Mouse (Mus musculus) forebrain, embryonic 14.5 days (tissue): Measurements from ENCODE around the gene Slc28a3. TPM values are rescaled to one million over a fixed set of nuclear protein-coding genes. Genes with fewer than 3 reads are reported as not detected.

ENCODE experiments used
- ATAC-seq: fragments of 200-750 bp; cut with Nextera tagmentation; 2 replicates; pipeline ENCODE4 v1.8.0; 2017; ENCODE audit warnings: mild to moderate bottlenecking, moderate library complexity
- DNase-seq: peaks from one replicate; pipeline ENCODE4 v3.0.0-alpha.2; 2015; ENCODE audit warnings: low spot score
- H3K27ac ChIP-seq: fragments of 300-500 bp; sonication (generic); 2 replicates; pipeline ENCODE4 v1.5.1; 2014; ENCODE audit warnings: low read depth, mild to moderate bottlenecking, control low read depth, low read length, moderate library complexity
- H3K27me3 ChIP-seq: fragments of 300-500 bp; sonication (generic); replicated peaks from 2 replicates; pipeline ENCODE4 v1.6.1; 2014; ENCODE audit warnings: low read length, control low read depth, mixed read lengths; ENCODE audit not compliant: control insufficient read depth, insufficient read depth
- H3K36me3 ChIP-seq: fragments of 300-500 bp; sonication (generic); 2 replicates; pipeline ENCODE4 v1.6.1; 2014; ENCODE audit warnings: low read length, control low read depth; ENCODE audit not compliant: control insufficient read depth, insufficient read depth
- H3K4me1 ChIP-seq: fragments of 300-500 bp; sonication (generic); 2 replicates; pipeline ENCODE4 v1.6.1; 2014; ENCODE audit warnings: antibody characterized with exemption, low read length, control low read depth; ENCODE audit not compliant: control insufficient read depth, insufficient read depth
- H3K4me2 ChIP-seq: fragments of 300-500 bp; sonication (generic); 2 replicates; pipeline ENCODE4 v1.6.1; 2014; ENCODE audit warnings: mild to moderate bottlenecking, control low read depth, low read length
- H3K4me3 ChIP-seq: fragments of 300-500 bp; sonication (generic); 2 replicates; pipeline ENCODE4 v1.5.1; 2014; ENCODE audit warnings: low read depth, low read length, control low read depth
- H3K9ac ChIP-seq: fragments of 300-500 bp; sonication (generic); 2 replicates; pipeline ENCODE4 v1.6.1; 2014; ENCODE audit warnings: mild to moderate bottlenecking, low read length, control low read depth, moderate library complexity
- H3K9me3 ChIP-seq: fragments of 300-500 bp; sonication (generic); replicated peaks from 2 replicates; pipeline ENCODE4 v1.6.1; 2016; ENCODE audit warnings: low read length, control low read depth, mixed read lengths; ENCODE audit not compliant: control insufficient read depth
- WGBS: fragments of 180-500 bp; shearing (Covaris S2); extraction: QIAGEN DNeasy Blood & Tissue Kit; methylation state at CpG from one replicate; pipeline ENCODE4 v1.1.7; 2014; 5-methylcytosine and 5-hydroxymethylcytosine counted together
- polyA plus RNA-seq: library from polyadenylated mRNA; unstranded; fragments of >200 nt; fragmentation: Nextera tagmentation; extraction: Ambion mirVana; gene quantifications from 2 replicates; pipeline ENCODE4 v1.2.1, GENCODE M21; 2014

Gene Slc28a3
- polyA plus RNA-seq, 1 experiment from 2014 or later = not detected

- Histone ChIP-seq H3K27me3 (no peaks in the 10 kb centered on the region), H3K27ac (no peak overlapping the region), H3K9ac (no peak overlapping the region), H3K9me3 (no peaks in the 10 kb centered on the region), H3K4me2 (no peak overlapping the region), H3K4me3 (no peak overlapping the region), H3K36me3 (no peaks in the 10 kb centered on the region), H3K4me1 (no peaks in the 10 kb centered on the region)
- no peak for ATAC-seq
- WGBS = 95% methylated on average over 6 of the region's 6 CpGs
- no peak for DNase-seq
Observed at GRCm38 (mm10) chr13:58537232-58537915, 73.3 kb downstream of the Slc28a3 start.

- ATAC-seq = no peak
- no peak overlapping the region for H3K4me3 ChIP-seq
Observed at GRCm38 (mm10) chr13:58536466-58537231, 74.0 kb downstream of the Slc28a3 start.

GRCm38 (mm10) chr13:58535321-58535720 lies 75.4 kb downstream of the Slc28a3 start:
- no peak for DNase-seq
- WGBS = 69% methylated on average over 2 of the region's 2 CpGs

More at GRCm38 (mm10) chr13:58536466-58537231, 74.0 kb downstream of the Slc28a3 start:
- no peak overlapping the region for H3K27ac ChIP-seq
- H3K4me1 ChIP-seq = no peaks in the 10 kb centered on the region
- no peak overlapping the region for H3K9ac ChIP-seq
- no peaks in the 10 kb centered on the region for H3K9me3 ChIP-seq
- no peaks in the 10 kb centered on the region for H3K36me3 ChIP-seq
- no peaks in the 10 kb centered on the region for H3K27me3 ChIP-seq
- H3K4me2 ChIP-seq = no peak overlapping the region
- DNase-seq = no peak
- WGBS = 83% methylated on average over 2 of the region's 2 CpGs

GRCm38 (mm10) chr13:58534861-58535260 lies 75.8 kb downstream of the Slc28a3 start:
- Histone ChIP-seq H3K27ac (no peak overlapping the region), H3K27me3 (no peaks in the 10 kb centered on the region), H3K4me2 (no peak overlapping the region), H3K9ac (no peak overlapping the region), H3K4me1 (no peaks in the 10 kb centered on the region), H3K9me3 (no peaks in the 10 kb centered on the region), H3K4me3 (no peak overlapping the region), H3K36me3 (no peaks in the 10 kb centered on the region)
- WGBS = 81% methylated on average over 3 of the region's 3 CpGs
- ATAC-seq (no peak), DNase-seq (no peak)

More at GRCm38 (mm10) chr13:58535321-58535720, 75.4 kb downstream of the Slc28a3 start:
- H3K9ac ChIP-seq = no peak overlapping the region
- H3K4me3 ChIP-seq = no peak overlapping the region
- no peak for ATAC-seq
- H3K4me2 ChIP-seq = no peak overlapping the region
- no peaks in the 10 kb centered on the region for H3K9me3 ChIP-seq
- no peaks in the 10 kb centered on the region for H3K4me1 ChIP-seq
- no peaks in the 10 kb centered on the region for H3K27me3 ChIP-seq
- H3K27ac ChIP-seq = no peak overlapping the region
- H3K36me3 ChIP-seq = no peaks in the 10 kb centered on the region

- Histone ChIP-seq H3K27ac (no peak overlapping the region), H3K4me2 (no peak overlapping the region), H3K4me3 (no peak overlapping the region), H3K4me1 (no peaks in the 10 kb centered on the region), H3K9me3 (no peaks in the 10 kb centered on the region), H3K9ac (no peak overlapping the region), H3K36me3 (no peaks in the 10 kb centered on the region), H3K27me3 (no peaks in the 10 kb centered on the region)
- no peak for DNase-seq
- 79% methylated on average over 7 of the region's 7 CpGs for WGBS
- ATAC-seq = no peak
Observed at GRCm38 (mm10) chr13:58534216-58534841, 76.3 kb downstream of the Slc28a3 start.

- 85% methylated on average over 3 of the region's 3 CpGs for WGBS
- H3K27me3 ChIP-seq = no peaks in the 10 kb centered on the region
- H3K4me3 ChIP-seq = no peak overlapping the region
- ATAC-seq = no peak
- H3K4me2 ChIP-seq = no peak overlapping the region
- no peaks in the 10 kb centered on the region for H3K4me1 ChIP-seq
- no peaks in the 10 kb centered on the region for H3K9me3 ChIP-seq
- H3K27ac ChIP-seq = no peak overlapping the region
- H3K9ac ChIP-seq = no peak overlapping the region
- H3K36me3 ChIP-seq = no peaks in the 10 kb centered on the region
- no peak for DNase-seq
Observed at GRCm38 (mm10) chr13:58524581-58524980, 86.1 kb downstream of the Slc28a3 start.

GRCm38 (mm10) chr13:58523761-58524117 lies 86.9 kb downstream of the Slc28a3 start:
- WGBS = 74% methylated on average over 7 of the region's 7 CpGs
- H3K4me3 ChIP-seq = no peak overlapping the region
- no peak overlapping the region for H3K27ac ChIP-seq
- ATAC-seq (no peak), DNase-seq (no peak)
- H3K36me3 ChIP-seq = no peaks in the 10 kb centered on the region
- H3K27me3 ChIP-seq = no peaks in the 10 kb centered on the region
- no peaks in the 10 kb centered on the region for H3K9me3 ChIP-seq
- no peak overlapping the region for H3K4me2 ChIP-seq
- no peaks in the 10 kb centered on the region for H3K4me1 ChIP-seq
- no peak overlapping the region for H3K9ac ChIP-seq

- DNase-seq = no peak
- H3K36me3 ChIP-seq = no peaks in the 10 kb centered on the region
- no peak overlapping the region for H3K4me3 ChIP-seq
- ATAC-seq = no peak
- no peak overlapping the region for H3K4me2 ChIP-seq
- no peak overlapping the region for H3K9ac ChIP-seq
- WGBS = 39% methylated on average over 20 of the region's 20 CpGs
- H3K9me3 ChIP-seq = no peaks in the 10 kb centered on the region
- H3K4me1 ChIP-seq = no peaks in the 10 kb centered on the region
- no peaks in the 10 kb centered on the region for H3K27me3 ChIP-seq
- H3K27ac ChIP-seq = no peak overlapping the region
Observed at GRCm38 (mm10) chr13:58523011-58523760, 87.5 kb downstream of the Slc28a3 start.
